13 mouse cellular contexts compared by ENCODE assay signal in the genomic region with DNA sequence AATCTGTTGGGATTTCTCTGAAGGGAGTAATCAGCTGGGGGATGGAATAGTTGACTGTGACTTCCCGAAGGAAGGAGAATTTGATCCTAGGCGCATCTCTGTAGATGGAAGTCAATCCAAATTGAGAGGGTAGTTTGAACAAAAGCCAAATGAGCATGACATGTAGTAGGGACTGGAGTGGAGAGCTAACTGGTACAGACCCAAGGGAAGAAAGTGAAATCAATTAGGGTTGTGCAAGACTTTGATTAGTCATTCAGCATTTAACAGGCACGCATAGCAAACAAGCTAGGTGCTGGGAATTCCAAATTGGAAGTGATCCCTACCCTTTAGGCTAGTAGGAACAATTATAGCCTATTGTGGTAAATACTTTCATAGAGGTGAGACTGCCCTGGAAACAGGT.
"Had no signal": no experiment of that assay in that cellular context is flagged by ENCODE, and none has a peak within 500 bp of the region (broad histone marks: within the 10 kb centered on the region; RNA-seq: fewer than 3 reads in every experiment).

No protein-coding gene starts in this region.

- DNase-seq: kidney, adult 9 months; kidney, postnatal 10 days; kidney, postnatal 4 days; left cerebral cortex, postnatal 4 days; liver, embryonic 13.5 days; lung, adult 18-20 months; spleen, adult 18-20 months; thymus, adult 18-20 months; thymus, postnatal 14 days had no signal

- ATAC-seq: midbrain, embryonic 13.5 days had no signal

- H3K9ac ChIP-seq: limb, embryonic 13.5 days; liver, embryonic 13.5 days; midbrain, embryonic 13.5 days; neural tube, embryonic 15.5 days had no signal

- H3K4me2 ChIP-seq: limb, embryonic 13.5 days; liver, embryonic 13.5 days; midbrain, embryonic 13.5 days; neural tube, embryonic 15.5 days had no signal

- H3K27me3 ChIP-seq: limb, embryonic 13.5 days had no signal

- H3K9me3 ChIP-seq: limb, embryonic 13.5 days; liver, embryonic 13.5 days; midbrain, embryonic 13.5 days; neural tube, embryonic 15.5 days had no signal

- H3K4me3 ChIP-seq: layer of hippocampus, adult 2 months; limb, embryonic 13.5 days; liver, embryonic 13.5 days; midbrain, embryonic 13.5 days; neural tube, embryonic 15.5 days had no signal

- H3K27ac ChIP-seq: layer of hippocampus, adult 2 months; limb, embryonic 13.5 days; liver, embryonic 13.5 days; midbrain, embryonic 13.5 days; neural tube, embryonic 15.5 days had no signal

- H3K36me3 ChIP-seq: limb, embryonic 13.5 days; liver, embryonic 13.5 days; midbrain, embryonic 13.5 days; neural tube, embryonic 15.5 days had no signal
